Mouse (Mus musculus): ENCODE data around the gene Itgb4. TPM values are rescaled to one million over a fixed set of nuclear protein-coding genes. Genes with fewer than 3 reads are reported as not detected.
A peak's percentile ranks its signal among the peaks of the same experiment; 100 is the strongest.

Itgb4 gene
- polyA plus RNA-seq, 1 experiment from 2014 or later: 10.2 TPM

DNA sequence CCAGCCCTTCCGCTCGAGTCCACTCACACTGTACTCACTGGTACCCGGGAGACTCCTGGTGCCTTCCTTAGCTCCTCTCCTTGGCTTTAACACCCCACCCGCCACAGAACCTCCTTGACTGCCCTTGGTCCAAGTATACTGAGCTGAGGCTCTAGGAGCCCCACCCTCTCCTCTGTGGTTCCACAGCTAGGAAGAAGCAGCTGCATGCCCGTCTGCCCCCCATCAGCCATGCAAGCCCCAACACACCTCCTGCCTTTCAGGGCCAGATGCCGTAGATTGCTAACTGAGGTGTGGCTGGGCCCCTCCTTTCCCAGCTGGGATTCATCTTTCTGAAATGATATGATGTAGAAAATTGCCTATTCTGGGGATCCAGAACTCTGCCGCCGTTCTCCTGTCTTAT, 29.3 kb upstream of the Itgb4 start:
- no peak overlapping the region for H3K27ac ChIP-seq (ENCODE audit: low read length)
- WGBS: 83% methylated on average over 8 of the region's 8 CpGs
- H3K9ac ChIP-seq (replicated peaks; ENCODE audit: low read depth, low read length): no peak overlapping the region
- no peak overlapping the region for H3K4me3 ChIP-seq (ENCODE audit: low read depth, low read length)
- ATAC-seq (ENCODE audit: insufficient number of reproducible peaks, insufficient read depth, low FRiP score, low read depth): no peak
- H3K36me3 ChIP-seq (ENCODE audit: control insufficient read depth, insufficient read depth, low read length): peaks cover 40% of the 10 kb centered on the region
- H3K9me3 ChIP-seq (ENCODE audit: control insufficient read depth, low read depth, low read length): no peaks in the 10 kb centered on the region
- H3K4me2 ChIP-seq (replicated peaks; ENCODE audit: low read depth, low read length): no peak overlapping the region
- H3K4me1 ChIP-seq (ENCODE audit: control insufficient read depth, insufficient read depth, low read length): no peaks in the 10 kb centered on the region
- no peaks in the 10 kb centered on the region for H3K27me3 ChIP-seq (ENCODE audit: control insufficient read depth, insufficient read depth, low read length)

DNA sequence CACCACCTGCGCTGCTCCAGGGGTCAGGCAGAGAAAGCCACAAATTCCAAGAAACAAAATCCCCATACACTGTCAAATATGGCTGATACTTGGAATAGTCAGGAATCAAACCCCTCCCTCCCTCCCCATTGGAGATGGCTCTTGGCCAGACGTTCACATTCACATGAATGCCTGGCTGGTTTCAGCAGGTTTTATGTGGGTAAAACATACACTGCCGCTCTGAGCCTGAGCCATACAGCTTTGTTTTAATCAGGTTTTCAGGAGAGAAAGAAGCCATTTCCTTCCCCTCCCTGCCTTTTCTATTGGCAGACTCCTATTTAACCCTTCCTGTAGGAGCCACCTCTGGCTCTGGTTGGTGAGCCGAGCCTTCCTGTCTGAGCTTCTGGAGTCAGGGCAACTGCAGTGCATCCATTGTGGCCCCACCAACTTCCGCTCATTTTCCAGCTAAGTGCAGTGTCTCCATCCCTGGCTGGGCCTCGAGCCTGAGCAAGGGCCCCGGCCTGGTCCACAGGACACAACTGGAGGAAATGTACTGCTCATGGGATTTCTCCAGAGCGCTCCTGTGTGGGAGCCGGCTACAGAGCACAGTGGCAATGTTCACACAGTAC, 28.2 kb upstream of the Itgb4 start:
- H3K4me3 ChIP-seq (ENCODE audit: low read depth, low read length): no peak overlapping the region
- H3K4me1 ChIP-seq (ENCODE audit: control insufficient read depth, insufficient read depth, low read length): no peaks in the 10 kb centered on the region
- no peak overlapping the region for H3K27ac ChIP-seq (ENCODE audit: low read length)
- 80% methylated on average over 9 of the region's 9 CpGs for WGBS
- no peak overlapping the region for H3K9ac ChIP-seq (replicated peaks; ENCODE audit: low read depth, low read length)
- no peak for ATAC-seq (ENCODE audit: insufficient number of reproducible peaks, insufficient read depth, low FRiP score, low read depth)
- no peaks in the 10 kb centered on the region for H3K9me3 ChIP-seq (ENCODE audit: control insufficient read depth, low read depth, low read length)
- H3K4me2 ChIP-seq (replicated peaks; ENCODE audit: low read depth, low read length): no peak overlapping the region
- no peaks in the 10 kb centered on the region for H3K27me3 ChIP-seq (ENCODE audit: control insufficient read depth, insufficient read depth, low read length)
- peaks cover 40% of the 10 kb centered on the region for H3K36me3 ChIP-seq (ENCODE audit: control insufficient read depth, insufficient read depth, low read length)

DNA sequence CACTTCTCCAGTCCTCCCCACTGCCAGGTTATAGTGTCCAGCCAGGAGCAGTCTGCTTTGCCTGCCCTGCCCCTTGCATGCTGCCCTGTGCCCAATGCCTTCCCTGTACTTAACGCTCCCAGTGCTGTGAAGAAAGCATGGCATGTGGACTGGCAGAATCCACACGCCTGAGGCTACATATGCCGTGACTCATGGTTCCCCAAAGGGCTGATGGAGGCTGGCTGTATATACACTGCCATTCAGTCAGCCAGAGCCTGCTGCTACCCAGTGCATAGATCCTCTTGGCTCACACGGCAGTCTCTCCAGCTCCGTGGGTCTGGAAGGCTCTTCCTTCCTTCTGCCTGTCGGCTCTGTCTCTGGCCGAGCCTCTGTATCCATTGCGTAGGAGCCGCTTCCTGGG, 26.2 kb upstream of the Itgb4 start:
- H3K4me2 ChIP-seq (replicated peaks; ENCODE audit: low read depth, low read length): no peak overlapping the region
- H3K27me3 ChIP-seq (ENCODE audit: control insufficient read depth, insufficient read depth, low read length): no peaks in the 10 kb centered on the region
- no peak overlapping the region for H3K4me3 ChIP-seq (ENCODE audit: low read depth, low read length)
- H3K36me3 ChIP-seq (ENCODE audit: control insufficient read depth, insufficient read depth, low read length): peaks cover 41% of the 10 kb centered on the region
- H3K27ac ChIP-seq (ENCODE audit: low read length): no peak overlapping the region
- 93% methylated on average over 9 of the region's 9 CpGs for WGBS
- no peak for ATAC-seq (ENCODE audit: insufficient number of reproducible peaks, insufficient read depth, low FRiP score, low read depth)
- H3K9ac ChIP-seq (replicated peaks; ENCODE audit: low read depth, low read length): no peak overlapping the region
- H3K4me1 ChIP-seq (ENCODE audit: control insufficient read depth, insufficient read depth, low read length): no peaks in the 10 kb centered on the region
- no peaks in the 10 kb centered on the region for H3K9me3 ChIP-seq (ENCODE audit: control insufficient read depth, low read depth, low read length)

DNA sequence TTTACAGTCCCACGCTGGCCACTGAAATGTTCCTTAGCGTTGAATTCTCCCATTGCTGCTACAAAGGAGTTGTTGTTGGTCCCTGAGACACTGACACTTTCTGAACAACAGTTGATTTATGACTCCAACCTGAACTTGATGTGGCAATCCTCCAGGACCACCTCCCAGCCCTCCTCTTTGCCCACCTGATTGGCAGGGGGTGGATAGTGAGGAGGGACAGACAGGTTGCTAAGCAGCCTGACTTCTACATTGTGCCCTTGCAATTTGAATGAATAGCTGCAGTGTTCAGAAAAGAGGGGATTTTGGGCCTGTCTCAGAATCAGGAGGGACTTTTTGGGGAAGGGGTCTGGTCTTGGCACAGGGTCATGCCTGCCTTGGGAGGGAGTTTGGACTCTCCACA, 23.8 kb upstream of the Itgb4 start:
- no peak overlapping the region for H3K4me2 ChIP-seq (replicated peaks; ENCODE audit: low read depth, low read length)
- H3K9ac ChIP-seq (replicated peaks; ENCODE audit: low read depth, low read length): no peak overlapping the region
- peaks cover 4% of the 10 kb centered on the region; the same call in 1 of the 2 replicates for H3K4me1 ChIP-seq (ENCODE audit: control insufficient read depth, insufficient read depth, low read length)
- H3K9me3 ChIP-seq (ENCODE audit: control insufficient read depth, low read depth, low read length): no peaks in the 10 kb centered on the region
- H3K4me3 ChIP-seq (ENCODE audit: low read depth, low read length): no peak overlapping the region
- WGBS: 89% methylated on average over 2 of the region's 2 CpGs
- H3K27me3 ChIP-seq (ENCODE audit: control insufficient read depth, insufficient read depth, low read length): no peaks in the 10 kb centered on the region
- H3K27ac ChIP-seq (ENCODE audit: low read length): no peak overlapping the region
- H3K36me3 ChIP-seq (ENCODE audit: control insufficient read depth, insufficient read depth, low read length): peaks cover 52% of the 10 kb centered on the region
- ATAC-seq (ENCODE audit: insufficient number of reproducible peaks, insufficient read depth, low FRiP score, low read depth): no peak

- H3K27me3 ChIP-seq (ENCODE audit: control insufficient read depth, insufficient read depth, low read length): no peaks in the 10 kb centered on the region
- ATAC-seq (ENCODE audit: insufficient number of reproducible peaks, insufficient read depth, low FRiP score, low read depth): no peak
- WGBS: 85% methylated on average over 5 of the region's 5 CpGs
- H3K4me1 ChIP-seq (ENCODE audit: control insufficient read depth, insufficient read depth, low read length): peaks cover 5% of the 10 kb centered on the region; the same call in 1 of the 2 replicates
- H3K9me3 ChIP-seq (ENCODE audit: control insufficient read depth, low read depth, low read length): no peaks in the 10 kb centered on the region
- peaks cover 58% of the 10 kb centered on the region for H3K36me3 ChIP-seq (ENCODE audit: control insufficient read depth, insufficient read depth, low read length)
- no peak overlapping the region for H3K27ac ChIP-seq (ENCODE audit: low read length)
- no peak overlapping the region for H3K4me3 ChIP-seq (ENCODE audit: low read depth, low read length)
- H3K9ac ChIP-seq (replicated peaks; ENCODE audit: low read depth, low read length): no peak overlapping the region
- no peak overlapping the region for H3K4me2 ChIP-seq (replicated peaks; ENCODE audit: low read depth, low read length)
Measured at GRCm38 (mm10) chr11:115954712-115955111, 19.8 kb upstream of the Itgb4 start.

DNA sequence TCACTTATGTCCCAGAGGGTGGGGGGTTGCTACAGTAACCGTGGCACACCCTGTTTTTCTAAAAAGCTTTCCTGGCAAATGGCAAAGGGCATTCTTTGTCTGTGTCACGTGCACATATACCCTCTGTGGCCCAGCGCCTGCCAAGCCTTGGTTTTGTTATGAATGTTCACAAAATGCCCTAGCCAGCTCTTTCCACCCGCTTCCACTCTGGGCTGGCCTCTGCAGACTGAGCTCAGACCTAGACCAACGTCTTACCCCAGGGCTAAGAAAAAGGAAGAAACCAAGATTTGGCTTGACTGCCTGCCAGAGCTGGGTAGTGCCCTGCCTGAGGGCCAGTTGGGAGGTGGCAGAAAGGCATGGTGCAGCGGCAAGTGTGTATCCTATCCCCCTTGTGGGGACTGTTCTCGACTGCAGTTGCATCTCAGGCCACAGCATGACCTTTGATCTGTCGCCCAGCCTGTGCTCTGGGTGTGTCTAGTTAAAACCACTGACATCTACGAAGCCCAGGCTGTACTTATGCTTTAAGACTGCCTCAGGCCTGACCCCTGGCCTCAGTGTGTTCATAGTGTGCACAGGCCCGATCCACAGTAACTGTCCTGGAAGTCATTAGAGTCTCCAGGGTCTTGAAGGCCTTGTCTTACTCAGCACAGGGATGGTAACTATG, 19.2 kb upstream of the Itgb4 start:
- WGBS: 65% methylated on average over 10 of the region's 10 CpGs
- ATAC-seq (ENCODE audit: insufficient number of reproducible peaks, insufficient read depth, low FRiP score, low read depth): peak; percentile 65; the same call in 1 of the 2 replicates
- H3K4me1 ChIP-seq (ENCODE audit: control insufficient read depth, insufficient read depth, low read length): peaks cover 5% of the 10 kb centered on the region; the same call in 1 of the 2 replicates
- no peaks in the 10 kb centered on the region for H3K27me3 ChIP-seq (ENCODE audit: control insufficient read depth, insufficient read depth, low read length)
- H3K4me3 ChIP-seq (ENCODE audit: low read depth, low read length): no peak overlapping the region
- H3K27ac ChIP-seq (ENCODE audit: low read length): peak overlapping the region; percentile 55
- peaks cover 64% of the 10 kb centered on the region for H3K36me3 ChIP-seq (ENCODE audit: control insufficient read depth, insufficient read depth, low read length)
- 0 out of 2 replicates have a peak overlapping the region, but pooled peaks have one; percentile 5 for H3K4me2 ChIP-seq (replicated peaks; ENCODE audit: low read depth, low read length)
- H3K9ac ChIP-seq (replicated peaks; ENCODE audit: low read depth, low read length): no peak overlapping the region
- no peaks in the 10 kb centered on the region for H3K9me3 ChIP-seq (ENCODE audit: control insufficient read depth, low read depth, low read length)

GRCm38 (mm10) chr11:115956453-115956852, 18.1 kb upstream of the Itgb4 start:
- H3K9ac ChIP-seq (replicated peaks; ENCODE audit: low read depth, low read length): no peak overlapping the region
- 51% methylated on average over 4 of the region's 4 CpGs for WGBS
- peaks cover 5% of the 10 kb centered on the region; the same call in 1 of the 2 replicates for H3K4me1 ChIP-seq (ENCODE audit: control insufficient read depth, insufficient read depth, low read length)
- H3K4me3 ChIP-seq (ENCODE audit: low read depth, low read length): no peak overlapping the region
- H3K27ac ChIP-seq (ENCODE audit: low read length): peak overlapping the region; percentile 67
- no peak overlapping the region for H3K4me2 ChIP-seq (replicated peaks; ENCODE audit: low read depth, low read length)
- no peaks in the 10 kb centered on the region for H3K27me3 ChIP-seq (ENCODE audit: control insufficient read depth, insufficient read depth, low read length)
- peak; percentile 51 for ATAC-seq (ENCODE audit: insufficient number of reproducible peaks, insufficient read depth, low FRiP score, low read depth)
- peaks cover 66% of the 10 kb centered on the region for H3K36me3 ChIP-seq (ENCODE audit: control insufficient read depth, insufficient read depth, low read length)
- no peaks in the 10 kb centered on the region for H3K9me3 ChIP-seq (ENCODE audit: control insufficient read depth, low read depth, low read length)

- no peak for ATAC-seq (ENCODE audit: insufficient number of reproducible peaks, insufficient read depth, low FRiP score, low read depth)
- Histone ChIP-seq H3K36me3 (ENCODE audit: control insufficient read depth, insufficient read depth, low read length) (peaks cover 65% of the 10 kb centered on the region), H3K4me3 (ENCODE audit: low read depth, low read length) (no peak overlapping the region), H3K9ac (replicated peaks; ENCODE audit: low read depth, low read length) (no peak overlapping the region), H3K9me3 (ENCODE audit: control insufficient read depth, low read depth, low read length) (no peaks in the 10 kb centered on the region), H3K27me3 (ENCODE audit: control insufficient read depth, insufficient read depth, low read length) (no peaks in the 10 kb centered on the region), H3K4me2 (replicated peaks; ENCODE audit: low read depth, low read length) (no peak overlapping the region), H3K27ac (ENCODE audit: low read length) (peak overlapping the region; percentile 67; the same call in 1 of the 2 replicates), H3K4me1 (ENCODE audit: control insufficient read depth, insufficient read depth, low read length) (peaks cover 5% of the 10 kb centered on the region; the same call in 1 of the 2 replicates)
- WGBS: 73% methylated on average over 7 of the region's 7 CpGs
Measured at GRCm38 (mm10) chr11:115957971-115958370, 16.5 kb upstream of the Itgb4 start.

All from stomach, embryonic 14.5 days (tissue).